Comparison of ENCODE assay signal across 8 mouse cellular contexts in genomic region chr7:80660619-80661018, GRCm38 (mm10). TPM values are rescaled to one million over a fixed set of nuclear protein-coding genes. Genes with fewer than 3 reads are reported as not detected.
A peak's percentile ranks its signal among the peaks of the same experiment; 100 is the strongest.
DNase-seq lines count a peak whose midpoint lies in the region; ATAC-seq and TF ChIP-seq lines count a peak whose summit lies in the region.

No protein-coding gene starts in this region.

- peaks cover 67% of the 10 kb centered on the region for H3K4me1 ChIP-seq in liver, embryonic 12.5 days
- H3K4me1 ChIP-seq in midbrain, postnatal 0 days (ENCODE audit: insufficient read depth, low read length) = peaks cover 6% of the 10 kb centered on the region; the same call in 1 of the 2 replicates

- H3K36me3 ChIP-seq in liver, embryonic 12.5 days = no peaks in the 10 kb centered on the region
- H3K36me3 ChIP-seq in midbrain, postnatal 0 days (ENCODE audit: insufficient read depth, low read length) = no peaks in the 10 kb centered on the region

- 78% methylated on average over 4 of the region's 4 CpGs for WGBS in liver, embryonic 12.5 days (ENCODE audit: insufficient replicate concordance)
- 51% methylated on average over 4 of the region's 4 CpGs for WGBS in midbrain, postnatal 0 days

- no peaks in the 10 kb centered on the region for H3K9me3 ChIP-seq in liver, embryonic 12.5 days (replicated peaks)
- no peaks in the 10 kb centered on the region for H3K9me3 ChIP-seq in midbrain, postnatal 0 days (ENCODE audit: low read length)

- no peaks in the 10 kb centered on the region for H3K27me3 ChIP-seq in liver, embryonic 12.5 days (replicated peaks)
- H3K27me3 ChIP-seq in midbrain, postnatal 0 days (ENCODE audit: insufficient read depth, low read length) = no peaks in the 10 kb centered on the region

- H3K9ac ChIP-seq in liver, embryonic 12.5 days = no peak overlapping the region
- H3K9ac ChIP-seq in midbrain, postnatal 0 days (replicated peaks; ENCODE audit: low read length, poor library complexity, severe bottlenecking) = no peak overlapping the region

- intact Hi-C loops in gastrocnemius, postnatal 36 days (cut with DNase I) = no loop called here

- no peak overlapping the region for H3K4me3 ChIP-seq in liver, embryonic 12.5 days
- H3K4me3 ChIP-seq in midbrain, postnatal 0 days (ENCODE audit: low read depth, low read length) = no peak overlapping the region

- no peak overlapping the region for H3K4me2 ChIP-seq in liver, embryonic 12.5 days
- H3K4me2 ChIP-seq in midbrain, postnatal 0 days (ENCODE audit: low read depth, low read length, poor library complexity, severe bottlenecking) = no peak overlapping the region

- no peak for TF ChIP-seq CTCF in midbrain, postnatal 0 days (IDR thresholded peaks at IDR 0.05)

- no peak for DNase-seq in liver
- peak; percentile 94 for DNase-seq in cerebellum, adult 11-12 months
- DNase-seq in gastrocnemius, postnatal 36 days = peak; percentile 76 to 88
- DNase-seq in layer of hippocampus, postnatal 10 days (ENCODE audit: low spot score in 2 of 2) = peak; percentile 89 to 90
- DNase-seq in midbrain, postnatal 0 days (ENCODE audit: low spot score) = peak; percentile 94
- no peak for DNase-seq in embryo, embryonic 10 days (ENCODE audit: low spot score)

- peak overlapping the region; percentile 57; the same call in 1 of the 2 replicates for H3K27ac ChIP-seq in liver, embryonic 12.5 days
- H3K27ac ChIP-seq in midbrain, postnatal 0 days (ENCODE audit: low read depth, low read length) = 0 out of 2 replicates have a peak overlapping the region, but pooled peaks have one; percentile 18

- no peak for ATAC-seq in liver, embryonic 12.5 days
- peak; percentile 90 for ATAC-seq in midbrain, postnatal 0 days (ENCODE audit: low FRiP score)
- ATAC-seq in activated CD4-positive, CD25-positive, alpha-beta regulatory T cell, adult 4 months = no peak

RNA-seq across cellular contexts. Expression of gene Crtc3, which starts 28.1 kb away (rescaled TPM):
- 7.0 and 7.1 TPM in 2 replicates for polyA plus RNA-seq in liver, embryonic 12.5 days (2016; fragmentation: Nextera tagmentation; extraction: Ambion mirVana)
- 10 to 100 TPM; 10.2 to 10.3 TPM for total RNA-seq in gastrocnemius, postnatal 36 days (2021)
- 10 to 100 TPM; 21.4 to 25.9 TPM for total RNA-seq in layer of hippocampus, postnatal 10 days (2021)
- total RNA-seq in midbrain, postnatal 0 days (2014; rRNA removed) = 12.9 and 13.9 TPM in 2 replicates
- 13.0 and 13.2 TPM in 2 replicates for polyA plus RNA-seq in midbrain, postnatal 0 days (2015; fragmentation: Nextera tagmentation; extraction: Ambion mirVana)
- polyA plus RNA-seq in activated CD4-positive, CD25-positive, alpha-beta regulatory T cell, adult 4 months (2017; shearing (Covaris generic)) = 10 to 100 TPM; 16.6 to 17.1 TPM

Comparison
In these comparisons a context has a peak if more than half of its experiments do, and no peak if none do; other contexts are left out.
1. DNase-seq: peak in cerebellum, adult 11-12 months (single experiment), gastrocnemius, postnatal 36 days (2 of 2), layer of hippocampus, postnatal 10 days (2 of 2) and midbrain, postnatal 0 days (single experiment); none in liver (single experiment) and embryo, embryonic 10 days (single experiment).